In genomic region chr3:116710941-116711340, GRCm38 (mm10) we compare ENCODE assay signal across 8 mouse cellular contexts. TPM values are rescaled to one million over a fixed set of nuclear protein-coding genes. Genes with fewer than 3 reads are reported as not detected.
DNase-seq lines count a peak whose midpoint lies in the region; ATAC-seq lines count a peak whose summit lies in the region.

No protein-coding gene starts in this region.

- peak overlapping the region; percentile 85 for H3K4me2 ChIP-seq in heart, embryonic 16.5 days (ENCODE audit: low read depth, low read length)
- H3K4me2 ChIP-seq in intestine, embryonic 14.5 days (ENCODE audit: low read length), result peak overlapping the region; percentile 94
- peak overlapping the region; percentile 89 for H3K4me2 ChIP-seq in midbrain, embryonic 16.5 days (ENCODE audit: low read length)

- H3K9me3 ChIP-seq in heart, embryonic 16.5 days (replicated peaks; ENCODE audit: control insufficient read depth, low read length), result no peaks in the 10 kb centered on the region
- no peaks in the 10 kb centered on the region for H3K9me3 ChIP-seq in intestine, embryonic 14.5 days (ENCODE audit: control insufficient read depth, low read length)
- no peaks in the 10 kb centered on the region for H3K9me3 ChIP-seq in midbrain, embryonic 16.5 days (replicated peaks; ENCODE audit: control insufficient read depth, low read length, poor library complexity, severe bottlenecking)

- H3K36me3 ChIP-seq in heart, embryonic 16.5 days (ENCODE audit: control insufficient read depth, insufficient read depth), result no peaks in the 10 kb centered on the region
- H3K36me3 ChIP-seq in intestine, embryonic 14.5 days (ENCODE audit: control insufficient read depth, insufficient read depth, low read length), result peaks cover 12% of the 10 kb centered on the region
- no peaks in the 10 kb centered on the region for H3K36me3 ChIP-seq in midbrain, embryonic 16.5 days (ENCODE audit: control insufficient read depth, insufficient read depth, low read length)

- ATAC-seq in heart, embryonic 16.5 days (replicated peaks; ENCODE audit: extremely low read depth, insufficient read depth, low FRiP score), result no peak
- ATAC-seq in common myeloid progenitor, adult 5-6 weeks (replicated peaks; ENCODE audit: low read depth, poor library complexity, severe bottlenecking), result peak; percentile 42
- no peak for ATAC-seq in intestine, embryonic 14.5 days (replicated peaks; ENCODE audit: low FRiP score, low TSS enrichment, low read depth)
- no peak for ATAC-seq in midbrain, embryonic 16.5 days

- peak overlapping the region; percentile 99 for H3K4me3 ChIP-seq in heart, embryonic 16.5 days (ENCODE audit: low read length)
- peak overlapping the region; percentile 87 for H3K4me3 ChIP-seq in intestine, embryonic 14.5 days (ENCODE audit: low read depth, low read length)
- peak overlapping the region; percentile 82 for H3K4me3 ChIP-seq in midbrain, embryonic 16.5 days (ENCODE audit: low read depth, low read length)

- WGBS in heart, embryonic 16.5 days, result 24% methylated on average over 9 of the region's 9 CpGs
- 47% methylated on average over 9 of the region's 9 CpGs for WGBS in intestine, embryonic 14.5 days
- 60% methylated on average over 9 of the region's 9 CpGs for WGBS in midbrain, embryonic 16.5 days

- peak overlapping the region; percentile 49; the same call in 1 of the 2 replicates for H3K9ac ChIP-seq in heart, embryonic 16.5 days (ENCODE audit: low read length)
- no peak overlapping the region for H3K9ac ChIP-seq in intestine, embryonic 14.5 days (ENCODE audit: low read length)
- no peak overlapping the region for H3K9ac ChIP-seq in midbrain, embryonic 16.5 days (ENCODE audit: low read depth, low read length)

- intact Hi-C loops in gastrocnemius, postnatal 14 days (cut with DNase I; ENCODE audit: low total_unique reads), result no loop called here

- DNase-seq in heart, postnatal 4 days, result no peak
- DNase-seq in intestine, embryonic 14.5 days (ENCODE audit: low spot score), result no peak
- no peak for DNase-seq in gastrocnemius, postnatal 14 days
- no peak for DNase-seq in thymus, postnatal 4 days
- DNase-seq in adrenal gland, postnatal 4 days (ENCODE audit: low spot score in 2 of 2), result no peak

- peaks cover 15% of the 10 kb centered on the region for H3K4me1 ChIP-seq in heart, embryonic 16.5 days (ENCODE audit: control insufficient read depth, insufficient read depth, low read length)
- H3K4me1 ChIP-seq in intestine, embryonic 14.5 days (replicated peaks; ENCODE audit: control insufficient read depth, insufficient read depth, low read length), result peaks cover 7% of the 10 kb centered on the region
- H3K4me1 ChIP-seq in midbrain, embryonic 16.5 days (ENCODE audit: control insufficient read depth, insufficient read depth, low read length), result peaks cover 10% of the 10 kb centered on the region

- no peaks in the 10 kb centered on the region for H3K27me3 ChIP-seq in heart, embryonic 16.5 days (ENCODE audit: control insufficient read depth, insufficient read depth, low read length)
- no peaks in the 10 kb centered on the region for H3K27me3 ChIP-seq in intestine, embryonic 14.5 days (replicated peaks; ENCODE audit: control insufficient read depth, insufficient read depth, low read length)
- no peaks in the 10 kb centered on the region for H3K27me3 ChIP-seq in midbrain, embryonic 16.5 days (ENCODE audit: control insufficient read depth, insufficient read depth, low read depth, low read length)

- no peak overlapping the region for H3K27ac ChIP-seq in heart, embryonic 16.5 days (ENCODE audit: low read length)
- no peak overlapping the region for H3K27ac ChIP-seq in intestine, embryonic 14.5 days (ENCODE audit: low read depth)
- H3K27ac ChIP-seq in midbrain, embryonic 16.5 days (ENCODE audit: low read length), result no peak overlapping the region

RNA-seq across cellular contexts. Expression of gene Slc35a3, which starts 1.7 kb away (rescaled TPM):
- 9.5 and 9.9 TPM in 2 replicates for polyA plus RNA-seq in heart, embryonic 16.5 days (2015; fragmentation: Nextera tagmentation; extraction: Ambion mirVana)
- total RNA-seq in heart, postnatal 4 days (2021), result 10 to 100 TPM; 23.7 to 25.8 TPM
- total RNA-seq in common myeloid progenitor, adult 5-6 weeks (2017), result 49.5 and 52.2 TPM in 2 replicates
- 15.3 and 18.0 TPM in 2 replicates for polyA plus RNA-seq in intestine, embryonic 14.5 days (2014; fragmentation: Nextera tagmentation; extraction: Ambion mirVana)
- polyA plus RNA-seq in midbrain, embryonic 16.5 days (2015; fragmentation: Nextera tagmentation; extraction: Ambion mirVana), result 8.2 and 8.8 TPM in 2 replicates
- total RNA-seq in gastrocnemius, postnatal 14 days (2021), result 1 to 10 TPM; 8.2 to 8.9 TPM
- total RNA-seq in adrenal gland, postnatal 4 days (2021), result 10 to 100 TPM; 30.9 to 32.5 TPM

RNA-seq across cellular contexts. Expression of gene Gm43191, which starts 29.9 kb away (rescaled TPM):
- polyA plus RNA-seq in heart, embryonic 16.5 days (2015; fragmentation: Nextera tagmentation; extraction: Ambion mirVana), result not detected in 2 replicates
- total RNA-seq in heart, postnatal 4 days (2021), result 1 to 10 TPM in 1 of 2 experiments, not detected in 1; 1.8 TPM
- total RNA-seq in common myeloid progenitor, adult 5-6 weeks (2017), result not detected in 2 replicates
- polyA plus RNA-seq in intestine, embryonic 14.5 days (2014; fragmentation: Nextera tagmentation; extraction: Ambion mirVana), result not detected in 2 replicates
- not detected in 2 replicates for polyA plus RNA-seq in midbrain, embryonic 16.5 days (2015; fragmentation: Nextera tagmentation; extraction: Ambion mirVana)
- not detected for total RNA-seq in gastrocnemius, postnatal 14 days (2021)
- total RNA-seq in adrenal gland, postnatal 4 days (2021), result 1 to 10 TPM in 1 of 2 experiments, not detected in 1; 1.3 TPM

RNA-seq across cellular contexts. Expression of gene Mfsd14a, which starts 48.5 kb away (rescaled TPM):
- polyA plus RNA-seq in heart, embryonic 16.5 days (2015; fragmentation: Nextera tagmentation; extraction: Ambion mirVana), result 57.0 and 57.3 TPM in 2 replicates
- total RNA-seq in heart, postnatal 4 days (2021), result 10 to 100 TPM; 33.5 to 33.6 TPM
- 84.3 and 91.0 TPM in 2 replicates for total RNA-seq in common myeloid progenitor, adult 5-6 weeks (2017)
- 91.8 and 100 TPM in 2 replicates for polyA plus RNA-seq in intestine, embryonic 14.5 days (2014; fragmentation: Nextera tagmentation; extraction: Ambion mirVana)
- polyA plus RNA-seq in midbrain, embryonic 16.5 days (2015; fragmentation: Nextera tagmentation; extraction: Ambion mirVana), result 68.3 and 69.8 TPM in 2 replicates
- total RNA-seq in gastrocnemius, postnatal 14 days (2021), result 10 to 100 TPM; 13.4 to 14.3 TPM
- total RNA-seq in adrenal gland, postnatal 4 days (2021), result 10 to 100 TPM; 54.5 to 58.8 TPM
